Mouse (Mus musculus) testis, adult 2 months (tissue): ENCODE results near the gene Loxl3.

Source experiments
- CTCF ChIP-seq: fragments of 200-500 bp; IDR thresholded peaks from 2 replicates; pipeline ENCODE4 v1.5.1; 2012; ENCODE audit warnings: low read depth, mild to moderate bottlenecking, inconsistent platforms, low read length, moderate library complexity; ENCODE audit not compliant: control insufficient read depth, insufficient read depth, insufficient replicate concordance
- POLR2A ChIP-seq: fragments of 200-500 bp; IDR thresholded peaks from 2 replicates; pipeline ENCODE4 v1.6.1; 2012; ENCODE audit warnings: low read depth, mild to moderate bottlenecking, inconsistent platforms, low read length, moderate library complexity; ENCODE audit not compliant: control insufficient read depth

DNA sequence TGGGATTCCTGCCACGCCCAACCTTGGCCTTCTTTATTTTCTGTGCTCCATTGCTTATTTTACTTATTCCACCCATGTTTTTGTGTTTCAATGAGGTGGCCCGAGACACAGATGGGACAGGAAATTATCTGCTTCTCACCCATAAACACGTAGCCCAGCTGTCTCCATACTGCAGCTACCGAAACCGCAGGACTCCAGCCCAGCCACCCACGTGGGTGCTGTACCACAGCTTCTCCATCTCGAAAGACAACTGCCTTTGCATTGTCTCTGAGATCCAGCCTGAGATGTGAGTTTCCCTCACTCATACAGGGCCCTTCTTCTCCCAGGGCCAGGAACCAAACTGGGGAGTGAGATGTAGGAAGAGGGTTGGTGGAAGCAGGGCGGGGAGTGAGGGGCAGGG lies 32.0 kb downstream of the Loxl3 start:
- TF ChIP-seq CTCF (no peak), POLR2A (no peak)
